Mouse (Mus musculus): Measurements from ENCODE around the gene Slit3.

Gene Slit3

DNA sequence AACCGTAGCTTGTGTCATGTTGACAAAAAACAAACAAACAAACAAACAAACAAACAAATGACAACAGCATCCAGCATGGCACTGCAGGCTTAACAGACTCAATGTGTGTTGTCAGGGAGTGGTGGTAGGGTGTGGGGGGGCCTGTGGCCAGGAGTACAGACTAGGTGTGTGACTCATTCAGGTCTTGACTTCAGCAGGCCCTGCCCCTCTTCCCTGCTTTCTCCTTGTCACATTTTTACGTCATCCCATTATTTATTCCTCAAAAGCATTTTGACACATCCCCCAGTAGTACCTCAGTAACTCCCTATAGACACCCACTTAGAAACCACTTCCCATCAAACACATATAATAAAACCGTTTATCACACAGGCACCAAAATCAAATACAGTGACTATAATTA, 450.9 kb downstream of the Slit3 start:
- DNase-seq (ENCODE audit: low read depth, low spot score): no peak

DNA sequence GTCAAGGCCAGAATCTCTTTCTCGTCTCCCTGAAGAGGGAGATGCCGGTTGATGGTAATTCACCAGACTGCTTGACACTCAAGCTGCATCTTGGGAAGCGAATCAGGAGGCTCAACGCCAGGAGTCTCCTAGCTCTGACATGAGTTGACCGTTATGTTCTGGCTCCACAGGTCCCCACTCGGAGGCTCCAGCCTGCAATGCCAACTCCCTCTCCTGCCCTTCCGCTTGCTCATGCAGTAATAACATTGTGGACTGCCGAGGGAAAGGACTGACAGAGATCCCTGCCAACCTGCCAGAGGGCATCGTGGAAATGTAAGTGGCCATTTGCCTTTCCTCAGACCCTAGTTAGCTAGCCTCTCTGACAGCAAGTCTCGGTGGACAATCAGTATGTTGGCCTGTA, 457.8 kb downstream of the Slit3 start:
- DNase-seq (ENCODE audit: low read depth, low spot score): no peak

DNA sequence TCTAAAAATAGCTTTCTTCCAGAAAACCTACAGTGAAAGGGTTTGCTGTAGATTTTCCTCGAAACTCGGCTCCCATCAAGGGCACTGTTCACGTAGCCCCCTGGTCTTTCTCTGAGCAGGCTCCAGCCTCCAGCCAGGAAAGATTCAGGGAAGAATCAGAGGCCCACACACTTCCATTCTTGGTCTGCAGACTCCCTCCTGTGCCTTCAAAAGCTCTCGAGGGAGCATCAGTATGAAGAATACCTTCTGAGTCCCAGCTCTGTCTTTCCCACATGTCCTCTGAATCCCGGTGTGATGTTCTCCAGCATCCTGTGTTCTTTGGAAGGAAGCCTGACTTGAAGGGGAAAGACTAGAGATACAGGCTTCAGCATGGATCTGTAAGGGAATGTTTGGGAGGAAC, 461.6 kb downstream of the Slit3 start:
- no peak for DNase-seq (ENCODE audit: low read depth, low spot score)

DNA sequence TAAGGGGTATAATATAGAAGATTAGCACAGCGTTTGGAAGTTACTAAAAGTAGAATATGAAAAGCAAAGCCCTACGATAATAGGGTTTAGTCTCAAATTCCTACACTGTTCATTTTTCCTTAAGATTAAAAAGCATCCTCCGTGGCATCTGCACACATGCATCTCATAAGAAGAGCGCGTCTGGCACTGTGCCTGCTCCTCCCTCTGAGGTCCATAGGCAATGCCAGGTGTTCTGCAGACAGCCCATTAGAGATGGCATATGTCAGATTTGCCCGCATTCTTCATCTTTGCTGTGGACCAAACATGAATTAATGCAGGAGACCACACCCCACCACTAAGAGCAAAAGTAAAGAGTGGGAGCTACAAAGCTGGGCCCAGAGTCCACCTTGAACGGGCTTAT, 462.6 kb downstream of the Slit3 start:
- no peak for DNase-seq (ENCODE audit: low read depth, low spot score)

DNA sequence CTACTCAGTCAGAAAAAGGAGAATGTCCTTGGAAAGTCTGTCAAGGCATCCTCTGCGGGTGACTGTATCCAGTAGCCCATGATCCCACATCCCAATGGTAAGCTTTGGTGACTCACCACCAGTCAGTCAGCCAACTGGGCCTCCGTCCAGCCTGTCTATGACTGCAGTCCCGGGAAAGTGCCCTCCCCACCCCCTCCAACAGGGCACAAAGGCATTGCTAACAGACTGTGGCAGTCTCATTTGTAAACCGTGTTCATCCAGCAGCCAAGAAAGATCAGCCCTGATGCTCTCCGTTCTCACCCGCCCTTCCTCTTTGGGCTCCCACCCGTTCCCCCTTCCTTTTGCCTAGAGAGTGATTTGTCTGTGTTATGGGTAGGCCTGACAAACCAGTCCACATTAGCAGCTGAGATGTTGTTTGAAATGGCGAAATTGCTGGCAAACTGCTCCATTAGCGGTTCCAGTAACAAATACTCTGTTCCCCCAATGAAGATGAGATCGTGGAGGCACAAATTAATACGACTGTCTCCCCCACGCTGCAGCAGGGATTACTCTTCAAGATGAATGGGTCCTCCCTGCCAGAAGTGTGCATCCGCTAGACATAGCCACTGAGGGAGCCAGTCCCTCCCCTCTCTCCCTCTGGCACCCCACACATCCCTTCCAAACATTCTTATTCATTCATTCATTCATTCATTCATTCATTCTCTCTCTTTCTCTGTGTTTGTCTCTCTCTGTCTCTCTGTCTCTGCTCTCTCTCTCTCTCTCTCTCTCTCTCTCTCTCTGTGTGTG, 466.3 kb downstream of the Slit3 start:
- DNase-seq (ENCODE audit: low read depth, low spot score): no peak

DNA sequence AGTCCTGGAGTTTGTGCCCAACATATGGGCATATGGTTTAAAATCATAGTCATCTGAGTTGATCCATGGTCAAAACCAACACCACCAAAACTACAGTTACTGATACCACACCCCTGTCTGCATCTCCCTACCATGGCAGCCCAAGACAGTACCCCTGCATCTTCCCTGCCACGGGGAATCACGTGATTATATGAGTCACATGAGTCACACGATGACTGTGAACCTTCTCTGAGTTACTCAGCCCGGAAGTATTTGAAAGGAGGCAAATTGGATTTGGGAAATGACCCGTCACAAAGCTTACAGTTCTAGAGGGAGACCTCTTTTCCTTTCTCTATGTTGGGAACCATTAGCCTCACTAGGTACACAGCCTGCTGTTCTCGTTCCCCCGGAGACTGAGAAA, 468.9 kb downstream of the Slit3 start:
- no peak for DNase-seq (ENCODE audit: low read depth, low spot score)

DNA sequence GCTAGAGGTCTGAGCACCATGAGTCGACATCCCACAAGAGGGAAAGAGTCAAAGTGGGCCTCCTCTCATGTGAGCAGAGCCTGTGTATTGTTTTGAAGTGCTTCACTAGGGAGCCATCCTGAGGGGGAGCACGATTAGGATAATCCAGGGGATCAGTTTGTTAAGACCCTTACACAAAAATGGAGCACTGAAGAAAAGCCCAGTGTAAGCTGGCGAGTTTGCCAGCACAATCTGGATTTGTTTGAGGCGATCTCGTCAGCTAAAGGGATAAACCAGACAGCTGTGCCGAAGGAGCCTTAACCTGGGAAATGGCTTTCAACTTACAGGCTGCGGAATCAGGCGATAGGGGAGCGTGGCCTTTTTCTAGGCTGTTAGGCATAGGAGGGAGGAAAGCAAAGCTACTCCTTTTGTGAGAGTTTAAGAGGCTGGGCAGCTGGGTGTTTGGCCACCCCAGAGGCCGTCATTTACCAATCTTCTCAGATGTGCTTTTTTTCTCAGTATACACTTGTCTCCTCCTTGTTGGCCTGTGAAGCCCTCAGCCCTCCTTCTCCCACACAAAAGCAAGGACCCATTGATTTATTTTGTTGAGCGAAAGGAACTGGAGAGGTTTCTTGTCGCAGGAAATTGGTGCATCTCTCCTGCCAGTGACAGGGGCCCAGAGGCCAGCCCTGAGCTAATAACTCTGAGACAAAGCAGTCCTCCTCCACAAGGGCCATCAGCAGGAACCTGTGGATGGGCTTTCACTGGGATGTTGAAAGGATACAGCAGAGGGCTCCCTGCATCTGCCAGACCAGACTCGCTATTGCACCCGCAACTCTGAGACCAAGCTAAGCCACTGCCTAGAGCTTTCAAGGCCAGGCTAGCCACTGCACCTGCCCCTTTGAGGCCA, 472.4 kb downstream of the Slit3 start:
- no peak for DNase-seq (ENCODE audit: low read depth, low spot score)

DNA sequence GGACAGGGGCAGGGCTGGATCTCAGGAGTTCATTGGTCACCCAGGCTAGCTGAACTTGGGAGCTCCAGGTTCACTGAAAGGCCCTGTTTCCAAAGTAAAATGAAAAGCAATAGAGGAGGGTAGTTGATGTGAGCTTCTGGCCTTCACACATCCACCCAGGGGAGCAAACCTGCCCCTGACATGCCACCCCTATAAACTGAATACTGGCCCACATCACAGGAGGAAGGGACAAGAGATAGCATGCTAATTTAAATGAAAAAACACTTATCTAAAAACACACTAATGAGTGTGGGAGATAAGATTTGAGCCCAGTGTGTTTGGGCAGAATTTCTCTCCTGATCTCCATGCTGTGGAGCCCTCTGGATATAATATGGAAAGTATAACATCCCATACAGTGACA, 475.0 kb downstream of the Slit3 start:
- DNase-seq (ENCODE audit: low read depth, low spot score): no peak

DNA sequence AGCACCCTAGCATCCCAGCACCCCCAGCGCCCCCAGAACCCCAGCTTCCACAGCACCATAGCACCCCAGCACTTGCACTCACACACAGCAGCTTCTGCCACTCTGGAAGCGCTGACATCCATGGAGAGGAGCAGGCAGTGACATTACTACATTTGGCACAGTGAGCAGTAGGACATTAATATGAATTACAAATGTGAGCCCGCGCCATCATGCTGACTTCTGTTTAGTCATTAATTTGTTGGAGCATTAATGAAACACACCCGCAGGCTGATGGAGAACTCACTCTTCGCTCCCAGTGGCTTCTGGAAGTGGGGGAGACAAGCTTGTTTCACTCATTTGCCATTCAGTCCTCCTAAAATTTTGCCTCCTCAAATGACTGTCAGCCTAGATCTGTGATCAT, 476.9 kb downstream of the Slit3 start:
- no peak for DNase-seq (ENCODE audit: low read depth, low spot score)

DNA sequence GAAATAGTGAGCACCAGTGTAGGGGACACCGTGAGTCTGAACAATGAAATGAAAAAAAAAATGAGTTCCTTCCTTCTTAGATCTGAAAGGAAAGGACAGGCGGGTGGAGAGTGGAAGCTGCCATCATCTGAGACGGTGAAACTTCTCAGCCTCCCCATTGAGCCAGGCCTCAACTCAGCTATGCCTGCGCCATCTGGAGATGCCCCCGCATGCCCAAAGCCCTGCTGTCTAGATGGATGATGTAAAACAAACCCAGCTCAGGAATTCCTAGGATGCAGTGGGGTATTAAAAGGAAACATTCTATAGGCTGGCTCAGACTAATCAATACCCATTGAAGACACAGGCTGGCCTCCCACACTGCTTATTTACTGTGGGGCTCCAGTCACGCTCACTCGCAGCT, 477.7 kb downstream of the Slit3 start:
- no peak for DNase-seq (ENCODE audit: low read depth, low spot score)

DNA sequence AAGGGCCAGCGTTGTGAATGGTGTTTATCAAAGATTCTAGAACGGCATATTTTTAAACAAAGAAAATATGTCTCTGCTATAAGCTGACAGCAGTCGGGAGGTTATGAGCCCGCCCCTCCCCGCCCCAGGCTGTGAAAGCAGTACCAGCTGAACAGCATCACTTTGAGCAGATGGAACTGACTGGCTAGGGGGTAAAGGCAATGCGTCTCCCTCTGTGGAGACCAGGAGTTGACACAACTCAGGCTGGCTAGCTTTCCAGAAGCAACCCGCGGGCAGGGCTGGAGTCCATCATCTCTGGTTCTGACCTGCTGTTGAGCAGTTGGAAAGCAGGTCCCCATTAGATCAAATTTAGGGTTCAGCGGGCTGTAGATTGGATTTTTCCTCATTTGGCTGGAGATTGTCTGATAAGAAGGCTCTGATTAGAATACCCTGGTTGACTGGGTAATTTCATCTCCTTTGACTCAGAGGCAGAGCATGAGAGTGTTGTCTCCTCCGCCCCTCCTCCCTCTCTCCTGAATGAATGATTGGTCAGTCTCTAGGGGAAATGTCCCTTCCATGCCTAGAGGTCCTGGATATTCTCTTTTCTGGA, 480.7 kb downstream of the Slit3 start:
- DNase-seq (ENCODE audit: low read depth, low spot score): no peak

DNA sequence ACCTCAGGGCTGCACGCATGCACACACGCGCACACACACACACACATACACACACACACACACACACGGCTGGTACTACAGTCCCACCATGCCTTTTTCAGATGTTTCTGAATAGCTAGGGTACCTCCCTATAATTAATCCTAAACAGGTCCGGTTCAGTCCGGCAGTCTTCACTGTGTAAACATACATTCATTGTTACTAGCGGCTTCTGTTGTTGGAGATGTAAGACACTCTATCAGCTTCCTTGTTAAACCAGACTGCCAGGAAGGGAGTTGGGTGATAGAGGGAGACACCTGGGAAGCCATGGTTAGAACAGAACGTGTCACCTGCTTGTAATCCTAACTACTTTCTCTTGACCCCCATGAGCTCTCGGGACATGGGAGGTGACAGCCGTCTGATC, 481.6 kb downstream of the Slit3 start:
- no peak for DNase-seq (ENCODE audit: low read depth, low spot score)

DNA sequence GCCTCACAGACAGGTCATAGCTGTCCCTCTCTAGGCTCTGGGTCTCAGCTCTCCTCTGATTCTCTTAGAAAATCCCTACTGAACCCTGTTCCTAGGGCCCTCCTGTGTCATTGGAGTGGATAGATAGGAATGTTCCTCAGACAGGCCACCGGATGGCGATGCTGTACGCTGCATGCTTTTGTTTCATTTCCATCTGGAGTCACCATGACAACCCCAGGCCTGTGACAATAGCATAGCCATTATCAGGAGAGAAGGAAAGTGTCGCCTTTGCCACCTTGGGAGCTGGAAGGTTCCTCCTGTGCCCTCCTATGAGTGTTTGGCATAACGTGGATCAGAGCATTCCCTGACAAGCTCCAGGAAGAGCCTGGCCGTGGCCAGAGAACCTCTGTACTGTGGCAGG, 482.9 kb downstream of the Slit3 start:
- DNase-seq (ENCODE audit: low read depth, low spot score): no peak

DNA sequence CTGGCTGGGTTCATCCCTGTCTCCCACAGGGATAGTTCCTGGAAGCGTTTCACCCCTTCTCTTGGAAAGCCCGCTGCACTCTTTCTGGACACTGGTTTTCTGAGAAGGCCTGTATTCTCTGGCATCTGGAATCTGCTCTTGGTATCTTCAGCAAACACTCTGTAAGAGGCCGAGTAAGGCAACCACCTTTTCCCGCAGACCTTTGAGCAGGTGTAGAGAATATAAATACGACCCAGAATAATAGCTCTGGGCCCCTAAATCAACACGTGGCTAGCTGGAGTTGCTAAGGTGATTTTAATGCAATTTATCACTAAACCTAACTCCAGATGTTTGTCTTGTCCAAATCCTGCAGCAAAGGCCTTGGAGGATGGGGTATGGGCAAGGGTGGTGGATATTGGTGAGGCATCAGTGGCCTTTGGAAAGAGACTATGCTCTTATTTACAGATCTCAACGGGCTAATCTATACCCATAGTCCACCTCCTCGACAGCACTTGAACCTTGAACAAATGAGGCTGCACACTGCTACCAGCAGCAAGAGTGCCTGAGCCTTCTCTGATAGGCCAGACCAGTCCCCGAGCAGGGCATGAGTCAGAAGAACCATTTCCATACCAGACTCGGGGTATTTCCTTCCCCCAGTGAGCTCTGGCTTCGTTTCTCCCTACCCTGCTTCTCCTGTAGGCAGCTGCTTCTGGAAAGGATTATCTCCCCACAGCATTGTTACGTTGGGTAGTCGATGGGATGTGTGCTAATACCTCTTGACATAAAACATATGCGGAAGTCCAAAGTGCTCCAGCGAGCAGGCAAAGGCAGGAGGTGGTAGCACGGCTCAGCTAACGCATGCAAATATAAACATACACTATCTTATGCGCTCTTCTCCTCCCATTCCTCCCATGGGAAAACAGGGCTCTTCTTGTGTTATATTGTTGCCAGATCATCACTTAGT, 484.1 kb downstream of the Slit3 start:
- DNase-seq (ENCODE audit: low read depth, low spot score): no peak

DNA sequence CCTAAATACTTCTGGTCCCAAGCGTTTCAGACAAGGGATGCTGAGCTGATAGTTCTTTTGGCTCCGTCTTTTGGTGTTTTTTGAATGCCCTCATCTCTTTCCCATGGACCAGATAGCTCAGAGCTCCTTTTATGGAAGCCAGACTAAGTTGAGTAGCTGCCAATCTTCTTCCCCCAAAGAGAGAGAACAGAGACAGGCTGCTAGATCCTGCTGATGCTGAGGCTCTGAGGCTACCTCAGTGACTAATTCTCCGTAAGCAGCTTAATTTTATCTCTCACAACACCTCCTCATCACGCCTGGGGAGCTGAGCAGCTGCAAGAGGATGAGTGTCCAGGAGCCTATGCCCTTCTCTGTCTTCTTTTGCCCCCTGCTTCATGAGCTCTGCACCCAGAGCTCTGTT, 486.2 kb downstream of the Slit3 start:
- no peak for DNase-seq (ENCODE audit: low read depth, low spot score)

DNA sequence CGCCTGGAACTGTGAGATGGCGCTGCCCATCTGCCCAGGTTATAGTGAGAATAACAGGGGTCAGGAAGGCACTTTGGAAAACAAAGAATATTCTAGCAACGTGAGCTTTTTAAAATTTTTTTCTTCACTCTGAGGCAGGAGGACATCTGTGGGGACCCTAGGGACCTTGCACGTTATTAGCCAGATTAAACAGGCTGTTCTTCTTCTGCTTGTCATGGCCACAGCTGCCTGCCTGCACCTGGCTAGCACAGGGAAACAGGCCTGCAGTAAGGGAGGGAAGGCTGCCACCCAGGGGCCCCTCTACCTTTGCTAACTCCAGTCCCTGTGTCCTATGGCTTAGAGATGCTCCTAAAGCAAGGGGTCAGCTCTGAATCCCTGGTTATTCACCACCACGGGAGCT, 487.8 kb downstream of the Slit3 start:
- DNase-seq (ENCODE audit: low read depth, low spot score): no peak

DNA sequence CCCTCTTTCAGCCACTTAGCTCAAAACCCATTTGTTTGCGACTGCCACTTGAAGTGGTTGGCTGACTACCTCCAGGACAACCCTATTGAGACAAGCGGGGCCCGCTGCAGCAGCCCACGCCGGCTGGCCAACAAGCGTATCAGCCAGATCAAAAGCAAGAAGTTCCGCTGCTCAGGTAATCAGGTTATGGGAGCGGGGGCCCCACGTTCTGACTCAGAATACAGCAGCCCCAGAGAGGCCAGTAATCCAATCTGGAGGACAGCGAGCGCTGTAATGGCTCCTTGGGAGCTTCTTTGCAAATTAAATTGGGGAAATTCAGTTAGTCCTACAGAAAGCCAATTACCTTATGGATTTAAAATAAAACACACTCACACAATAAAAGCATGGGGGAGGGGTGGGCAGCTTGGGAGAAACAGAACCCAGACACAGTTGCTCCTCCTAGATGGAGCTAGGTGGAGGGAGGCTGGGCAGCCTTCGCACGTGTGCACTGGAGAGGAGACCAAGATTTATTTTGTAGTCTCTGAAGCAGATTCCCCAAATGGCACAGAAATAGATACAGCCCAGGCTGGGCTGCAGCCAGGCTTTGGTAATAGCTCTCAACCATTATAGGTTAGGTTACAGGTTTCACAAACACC, 491.4 kb downstream of the Slit3 start:
- DNase-seq (ENCODE audit: low read depth, low spot score): no peak

DNA sequence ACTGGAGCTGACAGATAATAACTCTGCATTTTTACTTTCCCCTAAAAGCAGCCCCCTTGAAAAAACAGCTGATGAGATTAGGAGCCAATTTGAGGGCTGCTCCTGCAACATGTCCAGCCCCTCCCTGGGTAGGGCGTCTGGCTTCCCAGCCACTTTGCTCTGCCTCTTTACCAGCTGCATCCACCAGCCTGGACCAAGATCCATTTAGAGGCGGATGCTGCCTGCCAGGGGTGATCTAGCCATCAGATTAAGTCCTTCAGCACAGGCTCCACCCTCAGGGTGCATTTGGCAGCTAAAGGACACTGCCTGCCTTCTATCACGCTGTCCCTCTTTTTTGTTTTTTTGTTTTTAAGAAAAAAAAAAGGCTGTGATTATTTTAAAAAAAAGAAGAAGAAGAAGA, 493.5 kb downstream of the Slit3 start:
- DNase-seq (ENCODE audit: low read depth, low spot score): no peak

DNA sequence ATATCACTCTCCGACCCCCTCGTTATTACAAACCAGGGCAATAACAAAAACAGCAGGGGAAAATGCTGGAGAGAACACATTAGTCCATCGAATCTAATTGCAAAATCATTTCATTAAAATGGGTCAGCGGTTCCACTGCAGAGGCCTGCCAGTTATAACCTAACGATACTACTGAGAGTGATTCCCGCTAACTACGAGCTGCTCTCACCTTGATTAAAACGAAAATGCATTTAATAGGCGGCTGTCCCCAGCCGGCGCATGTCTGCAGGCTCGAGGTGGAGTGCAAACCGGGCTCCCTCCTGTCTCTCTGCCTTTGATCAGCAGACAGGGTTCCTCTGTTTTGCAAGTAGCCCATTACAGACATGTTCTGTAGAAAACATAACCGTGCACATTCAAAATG, 498.4 kb downstream of the Slit3 start:
- no peak for DNase-seq (ENCODE audit: low read depth, low spot score)

DNA sequence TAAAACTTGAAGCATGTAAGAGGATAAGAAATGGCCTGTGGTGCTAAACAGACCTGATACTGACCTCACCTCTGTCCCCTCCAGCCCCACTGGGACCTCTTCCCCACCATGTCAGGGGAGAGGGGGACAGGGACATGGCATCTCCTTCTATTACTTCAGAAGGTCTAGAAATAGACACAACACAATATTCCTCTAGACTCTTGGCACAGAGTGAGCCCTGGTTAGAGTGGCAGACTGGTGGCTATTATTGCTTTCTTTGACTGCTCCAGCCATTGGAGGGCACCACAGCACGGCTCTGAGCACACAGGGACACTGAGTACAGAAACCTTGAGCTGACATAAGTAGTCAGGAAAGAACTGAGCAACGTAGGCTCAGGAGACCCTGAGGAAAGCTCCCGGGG, 501.7 kb downstream of the Slit3 start:
- DNase-seq (ENCODE audit: low read depth, low spot score): no peak
